Mouse (Mus musculus): ENCODE measurements around the gene Ptpn1.

DNA sequence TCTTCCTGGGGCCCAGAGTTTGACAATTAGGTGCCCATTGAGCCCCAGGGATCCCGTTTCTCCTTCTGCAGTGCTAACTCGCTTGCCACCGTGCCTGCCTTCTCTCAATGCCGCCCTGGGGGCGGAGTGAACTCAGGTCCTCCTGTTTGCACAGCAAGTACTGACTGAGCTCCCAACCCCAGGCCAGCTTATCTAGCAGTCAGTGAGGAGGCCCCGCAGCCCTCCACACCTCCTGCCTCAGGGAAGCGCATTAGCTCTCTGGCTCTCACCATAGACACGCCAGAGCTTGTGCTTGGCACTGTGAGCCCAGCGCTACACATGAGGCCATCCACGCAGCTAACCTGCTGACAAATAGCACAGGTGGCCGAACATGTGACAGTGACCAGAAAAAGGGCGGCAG, 55.8 kb downstream of the Ptpn1 start:
- no peak for TF ChIP-seq CHD1 (IDR thresholded peaks at IDR 0.05; ENCODE audit: low read depth, low read length)
- no peak for TF ChIP-seq POLR2A (IDR thresholded peaks at IDR 0.05; ENCODE audit: low read depth, low read length)
- TF ChIP-seq CTCF (conservative IDR thresholded peaks at IDR 0.05 in 1 of 2, IDR thresholded peaks at IDR 0.05 in 1 of 2; ENCODE audit: low read depth in 2 of 2, low read length in 2 of 2): no peak

Measured in CH12.LX (cell line).